Mouse (Mus musculus): ENCODE measurements around the gene Pdcd6.
A peak's percentile ranks its signal among the peaks of the same experiment; 100 is the strongest.

Gene Pdcd6

GRCm38 (mm10) chr13:74329321-74329720 is 11.9 kb upstream of the Pdcd6 start:
- H3K27me3 ChIP-seq (ENCODE audit: insufficient read depth, low read length), result no peaks in the 10 kb centered on the region
- H3K36me3 ChIP-seq (ENCODE audit: insufficient read depth, low read length), result peaks cover 90% of the 10 kb centered on the region
- TF ChIP-seq CTCF (conservative IDR thresholded peaks at IDR 0.05; ENCODE audit: low read length) (no peak), NANOG (IDR thresholded peaks at IDR 0.05; ENCODE audit: borderline replicate concordance, low read length) (no peak), POU5F1 (IDR thresholded peaks at IDR 0.05; ENCODE audit: borderline replicate concordance, low read length) (no peak)
- H3K9me3 ChIP-seq (ENCODE audit: low read length), result no peaks in the 10 kb centered on the region
- no peak overlapping the region for H3K4me3 ChIP-seq (replicated peaks; ENCODE audit: low read length)
- H3K4me1 ChIP-seq (replicated peaks; ENCODE audit: low read depth, low read length), result no peaks in the 10 kb centered on the region

GRCm38 (mm10) chr13:74316789-74317169 is 601 bp downstream of the Pdcd6 start:
- Histone ChIP-seq H3K4me3 (replicated peaks; ENCODE audit: low read length) (peak overlapping the region; percentile 96), H3K4me1 (replicated peaks; ENCODE audit: low read depth, low read length) (peaks cover 19% of the 10 kb centered on the region), H3K36me3 (ENCODE audit: insufficient read depth, low read length) (peaks cover 53% of the 10 kb centered on the region), H3K9me3 (ENCODE audit: low read length) (no peaks in the 10 kb centered on the region), H3K27me3 (ENCODE audit: insufficient read depth, low read length) (no peaks in the 10 kb centered on the region)
- TF ChIP-seq CTCF (conservative IDR thresholded peaks at IDR 0.05; ENCODE audit: low read length) (no peak), NANOG (IDR thresholded peaks at IDR 0.05; ENCODE audit: borderline replicate concordance, low read length) (no peak), POU5F1 (IDR thresholded peaks at IDR 0.05; ENCODE audit: borderline replicate concordance, low read length) (no peak)

GRCm38 (mm10) chr13:74316386-74316785 is 994 bp downstream of the Pdcd6 start:
- peaks cover 53% of the 10 kb centered on the region for H3K36me3 ChIP-seq (ENCODE audit: insufficient read depth, low read length)
- H3K27me3 ChIP-seq (ENCODE audit: insufficient read depth, low read length), result no peaks in the 10 kb centered on the region
- H3K4me3 ChIP-seq (replicated peaks; ENCODE audit: low read length), result peak overlapping the region; percentile 96
- TF ChIP-seq POU5F1 (IDR thresholded peaks at IDR 0.05; ENCODE audit: borderline replicate concordance, low read length), result no peak
- no peak for TF ChIP-seq NANOG (IDR thresholded peaks at IDR 0.05; ENCODE audit: borderline replicate concordance, low read length)
- no peak for TF ChIP-seq CTCF (conservative IDR thresholded peaks at IDR 0.05; ENCODE audit: low read length)
- no peaks in the 10 kb centered on the region for H3K9me3 ChIP-seq (ENCODE audit: low read length)
- H3K4me1 ChIP-seq (replicated peaks; ENCODE audit: low read depth, low read length), result peaks cover 19% of the 10 kb centered on the region

GRCm38 (mm10) chr13:74314616-74315015 is 2.8 kb downstream of the Pdcd6 start:
- no peaks in the 10 kb centered on the region for H3K9me3 ChIP-seq (ENCODE audit: low read length)
- H3K4me1 ChIP-seq (replicated peaks; ENCODE audit: low read depth, low read length), result peaks cover 19% of the 10 kb centered on the region
- TF ChIP-seq POU5F1 (IDR thresholded peaks at IDR 0.05; ENCODE audit: borderline replicate concordance, low read length), result no peak
- no peak for TF ChIP-seq NANOG (IDR thresholded peaks at IDR 0.05; ENCODE audit: borderline replicate concordance, low read length)
- no peak for TF ChIP-seq CTCF (conservative IDR thresholded peaks at IDR 0.05; ENCODE audit: low read length)
- H3K36me3 ChIP-seq (ENCODE audit: insufficient read depth, low read length), result peaks cover 52% of the 10 kb centered on the region
- H3K27me3 ChIP-seq (ENCODE audit: insufficient read depth, low read length), result no peaks in the 10 kb centered on the region
- H3K4me3 ChIP-seq (replicated peaks; ENCODE audit: low read length), result no peak overlapping the region

- peaks cover 85% of the 10 kb centered on the region for H3K36me3 ChIP-seq (ENCODE audit: insufficient read depth, low read length)
- TF ChIP-seq POU5F1 (IDR thresholded peaks at IDR 0.05; ENCODE audit: borderline replicate concordance, low read length) (no peak), NANOG (IDR thresholded peaks at IDR 0.05; ENCODE audit: borderline replicate concordance, low read length) (no peak), CTCF (conservative IDR thresholded peaks at IDR 0.05; ENCODE audit: low read length) (no peak)
- H3K4me1 ChIP-seq (replicated peaks; ENCODE audit: low read depth, low read length), result peaks cover 6% of the 10 kb centered on the region
- H3K27me3 ChIP-seq (ENCODE audit: insufficient read depth, low read length), result no peaks in the 10 kb centered on the region
- H3K4me3 ChIP-seq (replicated peaks; ENCODE audit: low read length), result no peak overlapping the region
- no peaks in the 10 kb centered on the region for H3K9me3 ChIP-seq (ENCODE audit: low read length)
Measured at GRCm38 (mm10) chr13:74305780-74306179, 11.6 kb downstream of the Pdcd6 start.

- peaks cover 81% of the 10 kb centered on the region for H3K36me3 ChIP-seq (ENCODE audit: insufficient read depth, low read length)
- no peak overlapping the region for H3K4me3 ChIP-seq (replicated peaks; ENCODE audit: low read length)
- H3K4me1 ChIP-seq (replicated peaks; ENCODE audit: low read depth, low read length), result peaks cover 6% of the 10 kb centered on the region
- H3K9me3 ChIP-seq (ENCODE audit: low read length), result no peaks in the 10 kb centered on the region
- no peaks in the 10 kb centered on the region for H3K27me3 ChIP-seq (ENCODE audit: insufficient read depth, low read length)
- TF ChIP-seq CTCF (conservative IDR thresholded peaks at IDR 0.05; ENCODE audit: low read length) (no peak), NANOG (IDR thresholded peaks at IDR 0.05; ENCODE audit: borderline replicate concordance, low read length) (no peak), POU5F1 (IDR thresholded peaks at IDR 0.05; ENCODE audit: borderline replicate concordance, low read length) (no peak)
Measured at GRCm38 (mm10) chr13:74305380-74305779, 12.0 kb downstream of the Pdcd6 start.

GRCm38 (mm10) chr13:74302050-74303037 is 15.0 kb downstream of the Pdcd6 start:
- peaks cover 52% of the 10 kb centered on the region for H3K36me3 ChIP-seq (ENCODE audit: insufficient read depth, low read length)

GRCm38 (mm10) chr13:74301607-74301984 is 15.8 kb downstream of the Pdcd6 start:
- H3K4me3 ChIP-seq (replicated peaks; ENCODE audit: low read length), result no peak overlapping the region
- H3K9me3 ChIP-seq (ENCODE audit: low read length), result no peaks in the 10 kb centered on the region
- peaks cover 6% of the 10 kb centered on the region for H3K4me1 ChIP-seq (replicated peaks; ENCODE audit: low read depth, low read length)
- no peak for TF ChIP-seq POU5F1 (IDR thresholded peaks at IDR 0.05; ENCODE audit: borderline replicate concordance, low read length)
- TF ChIP-seq CTCF (conservative IDR thresholded peaks at IDR 0.05; ENCODE audit: low read length), result no peak
- no peak for TF ChIP-seq NANOG (IDR thresholded peaks at IDR 0.05; ENCODE audit: borderline replicate concordance, low read length)
- H3K27me3 ChIP-seq (ENCODE audit: insufficient read depth, low read length), result no peaks in the 10 kb centered on the region
- peaks cover 45% of the 10 kb centered on the region for H3K36me3 ChIP-seq (ENCODE audit: insufficient read depth, low read length)

More at GRCm38 (mm10) chr13:74302050-74303037, 15.0 kb downstream of the Pdcd6 start:
- H3K27me3 ChIP-seq (ENCODE audit: insufficient read depth, low read length), result no peaks in the 10 kb centered on the region
- peaks cover 6% of the 10 kb centered on the region for H3K4me1 ChIP-seq (replicated peaks; ENCODE audit: low read depth, low read length)
- TF ChIP-seq CTCF (conservative IDR thresholded peaks at IDR 0.05; ENCODE audit: low read length) (peak; percentile 42), NANOG (IDR thresholded peaks at IDR 0.05; ENCODE audit: borderline replicate concordance, low read length) (no peak)
- H3K9me3 ChIP-seq (ENCODE audit: low read length), result no peaks in the 10 kb centered on the region
- H3K4me3 ChIP-seq (replicated peaks; ENCODE audit: low read length), result no peak overlapping the region

All from E14TG2a.4 (cell line).